Mouse (Mus musculus) v-Abl transformed pro-B cells (cell line): ENCODE data around the gene Ttc29.

Experiments
- in situ Hi-C, 2 experiments: fragments of 400-800 bp; cut with MboI; formaldehyde crosslinking; loops; one replicate each; pipeline ENCODE4 v1.15.1; 2025; ENCODE audit not compliant: unreplicated experiment in 2 of 2

The Ttc29 gene

GRCm38 (mm10) chr8:78390756-78391155 lies 177.7 kb downstream of the Ttc29 start:
- in situ Hi-C loops, result no loop called here

DNA sequence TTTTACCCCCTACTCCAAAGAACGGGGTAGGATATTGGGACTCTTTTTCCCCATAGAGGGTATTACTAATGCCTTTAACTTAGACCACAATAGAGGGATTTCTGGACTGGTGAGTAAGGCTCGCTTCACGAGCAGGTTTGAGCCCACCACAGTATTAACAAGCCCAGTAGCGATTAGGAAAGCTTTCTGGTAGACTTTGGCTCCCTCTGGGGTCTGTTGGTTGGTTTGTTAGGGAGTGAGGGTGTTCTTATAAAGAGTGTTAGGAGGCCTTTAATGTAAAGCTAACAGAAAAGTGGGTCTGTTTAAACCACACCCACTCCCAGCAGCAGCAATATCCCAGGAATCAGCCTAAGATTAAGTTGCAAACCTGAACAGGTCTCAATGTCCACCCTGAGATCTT lies 206.2 kb downstream of the Ttc29 start:
- in situ Hi-C loops, result no loop called here

- in situ Hi-C loops, result no loop called here
Measured at GRCm38 (mm10) chr8:78420101-78420503, 207.0 kb downstream of the Ttc29 start.

GRCm38 (mm10) chr8:78423937-78424336 lies 210.8 kb downstream of the Ttc29 start:
- in situ Hi-C loops, result no loop called here

GRCm38 (mm10) chr8:78426455-78426854 lies 213.4 kb downstream of the Ttc29 start:
- in situ Hi-C loops, result no loop called here

GRCm38 (mm10) chr8:78426875-78427768 lies 214.0 kb downstream of the Ttc29 start:
- in situ Hi-C loops, result no loop called here

GRCm38 (mm10) chr8:78427769-78428130 lies 214.7 kb downstream of the Ttc29 start:
- in situ Hi-C loops, result no loop called here

DNA sequence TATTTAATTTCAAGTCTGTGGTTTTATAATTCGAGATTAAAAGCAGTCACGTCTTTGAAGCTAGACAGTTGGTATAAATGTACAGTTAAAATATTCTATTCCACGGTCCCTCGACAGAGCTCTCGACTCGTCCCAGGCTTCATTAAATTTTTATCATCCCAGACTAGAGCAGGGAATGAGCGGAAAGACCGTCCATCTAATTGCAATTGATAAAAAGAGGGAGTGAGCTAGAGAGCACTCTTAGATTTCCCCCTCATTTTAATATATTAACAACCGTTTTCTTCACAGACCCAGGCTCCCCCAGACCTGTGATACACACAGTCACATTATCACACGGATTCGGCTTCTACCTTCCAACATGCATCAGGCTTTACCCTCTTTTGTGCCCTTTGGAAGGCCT lies 215.1 kb downstream of the Ttc29 start:
- in situ Hi-C loops, result no loop called here

- in situ Hi-C loops, result no loop called here
Measured at GRCm38 (mm10) chr8:78431356-78431755, 218.3 kb downstream of the Ttc29 start.

DNA sequence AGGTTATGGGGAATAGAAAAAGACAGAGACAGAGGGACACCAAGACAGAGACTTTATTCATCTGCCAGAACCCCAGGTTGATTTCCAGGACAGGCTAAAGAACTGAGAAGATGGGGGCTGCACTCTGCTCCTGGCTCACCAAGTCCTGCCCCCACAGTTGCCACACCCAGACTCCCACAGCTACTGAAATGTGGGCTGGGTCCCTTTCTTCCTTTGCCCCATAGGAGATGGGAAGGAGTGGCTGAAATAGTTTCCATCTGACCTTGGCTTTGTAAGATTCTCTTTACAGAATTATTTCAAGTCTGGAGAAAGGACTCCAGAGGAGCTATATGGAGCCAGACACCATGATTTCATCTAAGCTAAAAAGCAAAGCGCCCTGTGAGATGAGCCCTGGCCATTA lies 219.4 kb downstream of the Ttc29 start:
- in situ Hi-C loops, result no loop called here

GRCm38 (mm10) chr8:78433318-78433717 lies 220.2 kb downstream of the Ttc29 start:
- in situ Hi-C loops, result no loop called here

- in situ Hi-C loops, result no loop called here
Measured at GRCm38 (mm10) chr8:78434340-78434739, 221.2 kb downstream of the Ttc29 start.

GRCm38 (mm10) chr8:78434823-78435623 lies 221.9 kb downstream of the Ttc29 start:
- in situ Hi-C loops, result no loop called here

DNA sequence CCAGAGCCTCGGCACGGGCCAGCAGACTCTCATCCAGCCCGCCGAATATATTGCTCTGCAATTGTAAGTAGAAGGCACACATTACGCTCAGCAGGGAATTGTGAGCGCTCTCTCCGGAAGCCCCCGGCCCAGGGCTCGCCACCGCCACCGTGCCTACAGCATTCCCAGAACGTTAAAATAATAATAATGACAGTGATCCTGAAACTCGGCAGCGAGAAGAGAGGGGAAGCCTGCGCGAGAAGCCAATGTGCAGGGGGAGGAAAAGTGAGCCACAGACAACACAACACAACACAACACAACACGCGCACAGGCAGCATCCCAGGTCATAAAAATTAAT lies 222.5 kb downstream of the Ttc29 start:
- in situ Hi-C loops, result no loop called here

DNA sequence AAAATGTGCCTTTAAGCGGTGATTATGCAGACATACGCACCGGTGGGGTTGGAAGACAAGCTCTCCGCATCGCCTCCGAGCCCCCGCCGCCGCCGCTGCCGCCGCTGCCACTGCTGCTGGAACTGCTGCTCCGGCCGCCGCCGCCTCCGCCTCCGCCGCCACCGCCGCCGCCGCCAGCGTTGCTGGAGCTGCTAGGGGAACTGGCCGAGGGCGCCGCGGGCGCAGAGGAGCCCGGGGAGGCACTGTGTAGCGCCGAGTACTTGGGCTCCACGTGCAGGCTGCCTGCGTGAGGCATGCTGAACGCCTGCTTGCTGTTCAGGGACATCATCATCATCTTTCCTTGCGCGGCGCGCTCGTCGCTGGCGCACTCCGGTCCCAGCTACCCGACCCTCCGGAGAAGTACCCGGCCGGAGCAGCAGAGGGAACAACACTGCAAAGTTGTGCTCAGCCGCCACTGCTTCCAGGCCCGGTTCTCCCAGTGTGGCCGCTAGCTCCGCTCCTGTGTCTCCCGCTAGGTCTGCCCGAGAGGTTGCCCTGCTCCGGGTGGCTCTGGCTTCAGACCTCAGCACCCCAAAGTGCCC lies 223.1 kb downstream of the Ttc29 start, which contains the start of gene Pou4f2:
Gene Pou4f2, minus strand, starts transcription at position 575 of the 581 bp plus-strand sequence.
- in situ Hi-C loops, result no loop called here

DNA sequence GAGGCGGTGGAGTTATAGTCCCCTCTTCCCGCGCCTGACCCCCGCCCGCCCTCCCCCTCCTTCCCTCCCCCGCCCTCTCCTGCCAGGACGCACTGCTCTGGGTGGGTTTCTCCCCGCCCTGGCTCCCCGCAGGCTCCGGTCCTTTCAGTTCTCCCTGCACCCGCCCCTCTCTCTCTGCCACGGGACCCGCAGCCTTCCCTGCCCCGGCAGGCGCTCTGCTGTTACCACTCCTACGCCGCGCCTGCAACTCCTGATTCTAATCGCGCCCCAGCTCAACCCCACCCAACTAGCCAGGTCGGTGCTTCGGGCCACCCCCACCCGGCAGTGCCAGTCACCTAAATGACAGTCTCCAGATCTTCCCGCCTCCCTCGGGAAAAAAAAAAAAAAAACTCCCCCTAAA lies 223.6 kb downstream of the Ttc29 start:
- in situ Hi-C loops, result no loop called here

DNA sequence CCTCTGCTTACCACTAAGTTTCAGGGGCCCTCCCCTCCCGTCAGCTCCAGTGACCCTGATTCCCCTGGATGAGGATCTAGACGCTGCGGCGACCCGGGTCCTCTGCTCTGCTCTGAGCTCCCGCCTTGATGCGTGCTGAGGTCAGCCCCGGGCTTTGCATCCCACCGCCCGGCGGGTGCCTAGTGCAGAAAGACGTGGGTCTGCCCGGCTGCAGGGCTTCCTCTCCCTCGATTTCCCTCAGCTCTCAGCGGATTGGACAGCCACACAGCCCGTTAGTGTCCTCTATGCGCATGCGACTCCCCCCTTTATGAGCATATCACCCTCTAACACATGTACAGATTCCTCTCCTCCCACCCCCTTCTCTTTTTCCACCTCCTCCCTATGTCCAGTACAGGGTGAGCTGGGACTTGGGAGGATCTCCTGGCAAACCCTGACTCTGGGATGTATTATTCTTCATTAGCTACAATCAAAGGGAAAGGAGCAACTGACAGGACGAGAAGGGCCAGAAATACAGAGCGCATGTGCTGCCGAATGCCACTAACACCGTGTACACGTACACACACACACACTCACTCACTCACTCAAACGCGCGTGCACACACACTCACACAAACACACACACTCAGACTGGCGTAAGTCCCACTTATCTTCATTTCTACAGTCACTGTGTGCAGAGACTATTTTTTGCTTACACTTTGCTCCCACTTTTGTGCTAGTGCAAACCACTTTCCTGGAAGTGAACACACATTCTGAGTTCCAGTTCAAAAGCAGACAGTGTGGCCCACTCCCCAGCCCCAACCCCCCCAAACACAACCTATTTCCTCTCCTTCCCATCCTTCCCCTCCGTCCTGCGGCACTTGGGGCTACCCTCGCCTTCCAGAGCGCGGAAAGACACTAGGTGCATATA lies 224.3 kb downstream of the Ttc29 start:
- in situ Hi-C loops, result no loop called here

DNA sequence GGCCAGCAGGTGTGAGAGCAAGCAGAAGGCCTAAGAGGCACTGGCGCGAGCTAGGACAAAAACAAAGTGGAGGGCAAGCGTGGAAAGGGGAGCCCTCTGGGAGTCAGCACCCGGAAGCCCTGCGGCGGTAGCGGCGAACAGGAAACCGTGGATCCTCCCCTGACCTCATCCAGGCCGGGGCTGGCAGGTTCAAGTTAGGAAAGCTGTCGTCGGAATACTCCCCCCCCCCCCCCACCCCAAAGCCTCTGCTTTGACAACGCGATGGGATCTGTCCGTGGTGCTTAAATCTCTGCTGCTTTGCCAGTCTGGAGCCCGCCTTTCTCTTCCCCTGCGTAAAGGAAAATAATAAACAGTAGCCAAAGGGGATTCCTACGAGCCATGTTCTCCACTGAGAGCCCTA lies 225.0 kb downstream of the Ttc29 start:
- in situ Hi-C loops, result no loop called here

DNA sequence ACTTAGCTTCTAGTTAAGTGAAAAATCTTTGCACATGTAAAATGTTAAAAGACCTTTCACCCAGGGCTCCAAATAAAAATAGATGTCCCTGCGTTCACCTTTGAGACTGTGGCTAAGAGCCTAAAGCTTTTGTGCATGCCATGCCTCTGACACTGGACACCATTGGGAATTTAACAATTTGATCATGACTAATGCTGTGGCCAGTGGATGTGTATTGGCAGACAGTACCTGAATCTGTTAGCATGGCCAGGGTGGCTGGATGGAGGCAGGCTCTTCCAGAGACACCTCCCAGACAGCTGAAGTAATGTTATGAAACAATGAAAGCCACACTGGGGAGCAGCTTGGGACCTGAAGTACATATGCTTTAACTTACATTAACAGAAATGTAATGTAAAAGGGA lies 229.7 kb downstream of the Ttc29 start:
- in situ Hi-C loops, result no loop called here
